Mouse (Mus musculus) bone marrow, adult 2 months (tissue): ENCODE data around the gene Prkcb. TPM values are rescaled to one million over a fixed set of nuclear protein-coding genes. Genes with fewer than 3 reads are reported as not detected.

ENCODE experiments used
- H3K27ac ChIP-seq: fragments of 200-500 bp; 2 replicates; pipeline ENCODE4 v1.5.1; 2012; ENCODE audit warnings: low read depth, mild to moderate bottlenecking, control low read depth, inconsistent platforms, low read length; ENCODE audit not compliant: control insufficient read depth, poor library complexity, insufficient read depth
- H3K4me1 ChIP-seq: fragments of 200-500 bp; 2 replicates; pipeline ENCODE4 v1.6.1; 2011; ENCODE audit warnings: low read length; ENCODE audit not compliant: control insufficient read depth, insufficient read depth
- H3K4me3 ChIP-seq: fragments of 200-500 bp; replicated peaks from 2 replicates; pipeline ENCODE3; 2011; ENCODE audit warnings: mild to moderate bottlenecking, low read depth, low read length, control low read depth; ENCODE audit not compliant: control insufficient read depth
- CTCF ChIP-seq: fragments of 200-500 bp; IDR thresholded peaks from 2 replicates; pipeline ENCODE4 v1.5.1; 2011; ENCODE audit warnings: low read length, control low read depth; ENCODE audit not compliant: control insufficient read depth, insufficient read depth
- POLR2A ChIP-seq: fragments of 200-500 bp; IDR thresholded peaks from 2 replicates; pipeline ENCODE4 v1.6.1; 2011; ENCODE audit warnings: low read depth, mild to moderate bottlenecking, control low read depth, low read length, borderline replicate concordance; ENCODE audit not compliant: control insufficient read depth
- WGBS: fragments of 180-500 bp; shearing (Covaris S2); methylation state at CpG from one replicate; pipeline ENCODE4 v1.1.7; 2018; 5-methylcytosine and 5-hydroxymethylcytosine counted together
- polyA plus RNA-seq: library from polyadenylated mRNA; stranded (reverse); fragments of >200 nt; gene quantifications from 2 replicates; pipeline ENCODE4 v1.2.4, GENCODE M21; 2011; ENCODE audit warnings: low replicate concordance; ENCODE audit not compliant: missing spikeins, insufficient read depth, insufficient read length

Prkcb gene
- polyA plus RNA-seq, 1 experiment: 115 TPM

GRCm38 (mm10) chr7:122319566-122319965 is 31.0 kb downstream of the Prkcb start:
- WGBS: 86% methylated on average over 9 of the region's 9 CpGs
- TF ChIP-seq POLR2A: no peak
- no peak for TF ChIP-seq CTCF
- H3K4me3 ChIP-seq: no peak overlapping the region
- no peak overlapping the region for H3K27ac ChIP-seq
- H3K4me1 ChIP-seq: peaks cover 8% of the 10 kb centered on the region

DNA sequence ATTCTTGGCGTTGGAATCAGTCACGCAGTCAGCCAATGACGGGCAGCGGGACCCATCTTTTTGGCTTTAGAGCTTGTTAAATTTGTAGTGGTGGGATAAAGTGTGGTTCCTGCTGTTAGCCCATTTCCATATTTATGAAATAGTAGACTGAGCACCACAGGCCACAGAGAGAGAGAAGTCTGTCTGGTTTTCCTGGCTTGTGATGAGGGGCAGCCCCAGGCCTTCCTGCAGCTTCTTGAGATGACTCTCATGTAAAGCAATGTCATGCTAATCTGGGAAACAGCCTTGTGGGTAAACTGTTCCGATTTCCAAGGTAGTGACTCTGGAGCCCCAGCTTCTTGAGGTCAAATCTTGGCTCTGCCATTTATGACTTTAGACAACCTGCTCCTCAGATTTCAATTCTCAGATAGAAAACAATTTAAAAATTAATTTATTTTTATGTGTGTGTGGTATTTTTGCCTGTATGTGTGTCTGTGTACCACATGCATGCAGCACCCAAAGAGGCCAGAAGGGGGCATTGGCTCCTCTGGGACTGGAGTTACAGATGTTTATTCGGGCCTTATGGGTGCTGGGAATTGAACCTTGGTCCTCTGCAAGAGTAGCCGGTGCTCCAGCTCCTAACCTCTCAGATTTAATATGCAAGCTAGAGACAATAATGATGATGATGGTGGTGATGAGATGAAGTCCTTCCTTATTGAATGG is 32.4 kb downstream of the Prkcb start:
- Histone ChIP-seq H3K27ac (no peak overlapping the region), H3K4me3 (no peak overlapping the region), H3K4me1 (peaks cover 5% of the 10 kb centered on the region; the same call in 1 of the 2 replicates)
- 85% methylated on average over 7 of the region's 7 CpGs for WGBS
- TF ChIP-seq CTCF: no peak
- TF ChIP-seq POLR2A: no peak

GRCm38 (mm10) chr7:122322038-122322690 is 33.6 kb downstream of the Prkcb start:
- H3K4me1 ChIP-seq: peaks cover 5% of the 10 kb centered on the region; the same call in 1 of the 2 replicates
- TF ChIP-seq CTCF: no peak
- no peak for TF ChIP-seq POLR2A
- H3K27ac ChIP-seq: no peak overlapping the region
- no peak overlapping the region for H3K4me3 ChIP-seq
- 49% methylated on average over 8 of the region's 8 CpGs for WGBS

DNA sequence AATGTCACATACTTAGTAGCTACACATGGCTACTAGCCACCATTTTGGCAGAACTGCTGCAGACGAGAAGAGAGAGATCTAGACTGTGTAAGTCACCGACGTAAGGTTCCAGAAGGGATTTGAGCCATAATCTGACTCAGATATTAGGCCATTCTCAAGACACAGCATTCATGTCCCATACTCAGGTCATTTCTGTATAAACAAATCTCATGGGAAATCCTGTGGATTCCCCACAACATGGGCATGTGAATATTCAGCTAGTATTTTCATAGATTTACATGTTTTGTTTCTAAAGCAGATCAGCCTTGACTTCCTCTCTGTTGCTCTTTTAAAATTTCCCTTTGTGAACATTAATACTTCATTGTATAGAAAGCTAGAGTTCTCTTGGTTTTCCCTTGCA is 39.4 kb downstream of the Prkcb start:
- H3K27ac ChIP-seq: no peak overlapping the region
- 90% methylated on average over 3 of the region's 3 CpGs for WGBS
- TF ChIP-seq CTCF: no peak
- no peak for TF ChIP-seq POLR2A
- H3K4me3 ChIP-seq: no peak overlapping the region
- H3K4me1 ChIP-seq: peaks cover 2% of the 10 kb centered on the region; the same call in 1 of the 2 replicates

DNA sequence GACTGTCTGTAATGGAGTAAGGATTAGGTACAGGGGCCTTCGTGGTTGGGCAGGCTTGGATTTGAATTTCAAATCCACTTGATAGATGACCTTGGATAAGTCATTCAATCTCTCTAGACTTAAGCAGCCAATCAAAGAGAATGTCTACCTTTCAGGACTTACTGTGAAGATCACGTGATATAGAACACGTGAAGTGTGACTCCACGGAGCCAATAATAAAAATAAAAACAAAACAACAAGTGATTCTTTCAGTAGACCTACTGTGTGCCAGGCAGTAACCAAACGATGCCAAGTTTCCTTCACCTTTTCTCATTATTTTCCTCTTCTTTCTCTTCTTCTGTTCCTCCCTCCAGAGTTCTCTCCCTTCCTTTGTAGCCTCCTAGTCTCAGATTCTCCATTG is 39.9 kb downstream of the Prkcb start:
- no peak for TF ChIP-seq POLR2A
- TF ChIP-seq CTCF: no peak
- H3K4me3 ChIP-seq: no peak overlapping the region
- no peak overlapping the region for H3K27ac ChIP-seq
- H3K4me1 ChIP-seq: peaks cover 2% of the 10 kb centered on the region; the same call in 1 of the 2 replicates
- WGBS: 79% methylated on average over 5 of the region's 5 CpGs

- Histone ChIP-seq H3K4me1 (peaks cover 2% of the 10 kb centered on the region; the same call in 1 of the 2 replicates), H3K4me3 (no peak overlapping the region), H3K27ac (no peak overlapping the region)
- 22% methylated on average over 4 of the region's 4 CpGs for WGBS
- TF ChIP-seq CTCF (no peak), POLR2A (no peak)
Measured at GRCm38 (mm10) chr7:122329588-122329987, 41.0 kb downstream of the Prkcb start.

- Histone ChIP-seq H3K4me3 (no peak overlapping the region), H3K4me1 (peaks cover 2% of the 10 kb centered on the region; the same call in 1 of the 2 replicates), H3K27ac (no peak overlapping the region)
- 86% methylated on average over 7 of the region's 7 CpGs for WGBS
- no peak for TF ChIP-seq CTCF
- TF ChIP-seq POLR2A: no peak
Measured at GRCm38 (mm10) chr7:122333686-122334085, 45.1 kb downstream of the Prkcb start.

DNA sequence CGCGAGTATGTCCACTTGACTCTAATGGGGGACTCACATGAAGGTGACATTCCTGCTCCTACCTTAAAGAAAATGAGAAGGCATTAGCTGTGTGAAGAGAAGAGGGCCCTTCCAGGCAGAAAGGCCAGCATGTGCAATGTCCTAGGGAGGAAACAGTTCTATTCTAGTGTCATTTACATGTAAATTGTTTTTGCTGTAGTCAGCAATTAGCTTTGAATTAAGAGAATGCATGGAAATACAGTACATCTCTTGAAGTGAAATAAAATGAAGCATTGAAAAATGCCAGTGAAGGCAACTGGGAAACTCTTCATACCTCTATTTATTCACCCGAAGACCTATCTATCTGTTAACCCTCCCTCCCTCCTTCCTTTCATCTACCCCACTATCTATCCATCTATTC is 48.8 kb downstream of the Prkcb start:
- WGBS: 84% methylated on average over 3 of the region's 3 CpGs
- Histone ChIP-seq H3K4me1 (peaks cover 2% of the 10 kb centered on the region), H3K27ac (no peak overlapping the region), H3K4me3 (no peak overlapping the region)
- TF ChIP-seq CTCF (no peak), POLR2A (no peak)
